Mouse (Mus musculus): ENCODE measurements around the gene Lhx5. TPM values are rescaled to one million over a fixed set of nuclear protein-coding genes. Genes with fewer than 3 reads are reported as not detected.

The Lhx5 gene
- total RNA-seq (2023) = not detected

GRCm38 (mm10) chr5:120431649-120432485, at the start of gene Lhx5:
Lhx5 (plus strand) TSS chr5:120431699.

DNA sequence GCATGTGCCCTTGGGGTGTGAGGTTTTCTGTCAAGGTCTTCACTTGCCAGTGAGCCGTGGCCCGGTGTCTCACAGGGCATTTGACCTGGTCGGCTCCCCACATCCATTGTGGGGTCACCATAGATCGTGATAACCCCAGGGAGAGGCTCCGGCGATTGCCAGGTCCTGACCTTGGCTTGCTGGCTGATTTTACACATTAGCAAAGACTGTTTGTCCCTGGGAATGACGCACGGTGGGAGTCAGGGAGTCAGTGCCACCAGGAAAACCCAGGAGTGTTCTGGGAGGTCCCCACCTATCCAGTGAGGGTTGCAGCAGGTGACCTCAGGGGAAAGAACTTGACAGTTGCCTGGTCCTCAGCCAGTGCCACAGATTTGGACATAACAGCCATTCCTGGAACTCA, 41.3 kb downstream of the Lhx5 start, which contains the start of gene Sdsl:
Gene Sdsl (minus strand): TSS at position 41 of the 400 bp plus-strand sequence.

GRCm38 (mm10) chr5:120476296-120476695, 44.8 kb downstream of the Lhx5 start, which contains the start of gene Sds:
Sds (plus strand) TSS chr5:120476526.

Other genes with a start within 250 kb of the Lhx5 start
- gene Sdsl, start 41.1 kb downstream of the Lhx5 start, total RNA-seq (2023) = not detected
- not detected for gene Sds, start 44.8 kb downstream of the Lhx5 start, total RNA-seq (2023)
- 15.7 TPM for gene Plbd2, start 71.9 kb downstream of the Lhx5 start, total RNA-seq (2023)
- gene Slc8b1, start 79.5 kb downstream of the Lhx5 start, total RNA-seq (2023) = 12.6 TPM
- 43.1 TPM for gene Tpcn1, start 157.0 kb downstream of the Lhx5 start, total RNA-seq (2023)
- gene Iqcd, start 157.3 kb downstream of the Lhx5 start, total RNA-seq (2023) = 0.91 TPM
- 4.6 TPM for gene Rita1, start 180.9 kb downstream of the Lhx5 start, total RNA-seq (2023)
- gene Ddx54, start 181.0 kb downstream of the Lhx5 start, total RNA-seq (2023) = 116 TPM
- not detected for gene Cfap73, start 202.5 kb downstream of the Lhx5 start, total RNA-seq (2023)
- gene Rasal1, start 217.1 kb downstream of the Lhx5 start, total RNA-seq (2023) = 23.9 TPM